Mouse (Mus musculus) spleen, postnatal 36 days (tissue): ENCODE measurements around the gene Cage1.
A peak's percentile ranks its signal among the peaks of the same experiment; 100 is the strongest.

Source experiments
- DNase-seq, 2 experiments: peaks; one replicate each; pipeline ENCODE4 v3.0.0; 2022; ENCODE audit warnings: low spot score in 2 of 2, mixed read lengths in 1 of 2

Gene Cage1

GRCm38 (mm10) chr13:37966256-37967051, 70.4 kb downstream of the Cage1 start:
- peak; percentile 57 to 64 for DNase-seq

GRCm38 (mm10) chr13:37965126-37965914, 71.5 kb downstream of the Cage1 start:
- DNase-seq, result no peak

GRCm38 (mm10) chr13:37964128-37965087, 72.5 kb downstream of the Cage1 start:
- DNase-seq, result no peak

- peak; percentile 59 to 74 for DNase-seq
Observed at GRCm38 (mm10) chr13:37963354-37964007, 73.4 kb downstream of the Cage1 start.

- no peak for DNase-seq
Observed at GRCm38 (mm10) chr13:37962541-37962940, 74.3 kb downstream of the Cage1 start.

GRCm38 (mm10) chr13:37959936-37960335, 76.9 kb downstream of the Cage1 start:
- no peak for DNase-seq

GRCm38 (mm10) chr13:37959239-37959907, 77.5 kb downstream of the Cage1 start:
- no peak for DNase-seq

- peak; percentile 77 to 80 for DNase-seq
Observed at GRCm38 (mm10) chr13:37958498-37959238, 78.2 kb downstream of the Cage1 start.
